Mouse (Mus musculus): Measurements from ENCODE around the gene Tex22. TPM values are rescaled to one million over a fixed set of nuclear protein-coding genes. Genes with fewer than 3 reads are reported as not detected.

Tex22 gene
- total and polyA plus RNA-seq, 3 experiments = 0.21 to 0.27 TPM; not detected in 1

DNA sequence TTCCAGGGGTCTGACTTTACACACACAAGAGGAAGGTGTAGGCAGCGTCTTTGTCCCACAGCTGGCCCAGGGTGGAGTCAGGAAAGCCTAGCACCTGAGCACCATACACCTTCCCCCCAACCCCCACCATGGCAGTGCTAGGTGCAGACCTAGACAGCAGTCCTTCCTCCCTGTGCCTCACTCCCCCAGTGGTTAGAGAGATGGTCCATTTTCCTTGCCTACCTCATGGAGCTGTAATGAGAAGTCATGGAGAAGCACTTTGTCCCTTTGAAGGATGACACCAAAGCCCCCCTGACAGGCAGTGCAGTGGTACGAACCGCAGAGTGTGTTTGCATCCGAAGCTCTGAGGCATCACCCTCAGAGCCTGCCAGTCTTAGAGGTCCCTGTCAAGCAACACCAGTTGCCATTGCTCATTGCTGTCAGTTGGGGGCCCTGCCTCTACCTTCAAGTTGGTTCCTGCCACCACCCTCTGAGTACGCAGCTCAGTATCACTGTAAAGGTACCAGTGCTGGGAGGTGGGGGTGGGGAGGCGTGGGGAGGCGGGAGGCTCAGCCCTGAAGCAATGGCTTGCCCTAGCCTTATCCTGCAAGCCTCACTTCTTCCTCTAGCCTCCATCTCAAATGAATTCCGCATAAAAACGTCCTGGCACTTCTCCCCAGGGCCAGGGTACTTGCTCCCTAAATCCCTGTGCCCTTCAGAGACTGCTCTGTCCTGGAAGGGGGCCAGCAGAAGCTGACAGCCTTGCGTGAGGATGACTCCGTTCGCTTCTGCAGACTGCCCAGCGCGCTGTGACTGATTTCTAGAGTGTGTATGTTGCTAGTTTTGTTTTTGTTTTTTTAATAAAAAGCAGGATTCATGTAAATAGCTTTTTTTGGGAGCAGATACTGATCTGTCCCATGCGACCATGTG, 628 bp upstream of the Tex22 start:
- peak overlapping the region; percentile 83 for H3K27ac ChIP-seq
- no peak for DNase-seq
- no peaks in the 10 kb centered on the region for H3K4me1 ChIP-seq (ENCODE audit: control insufficient read depth, insufficient read depth, low read length)
- H3K9ac ChIP-seq (ENCODE audit: low read depth, low read length) = peak overlapping the region; percentile 33
- H3K36me3 ChIP-seq (ENCODE audit: control insufficient read depth, insufficient read depth, low read length) = no peaks in the 10 kb centered on the region
- H3K79me2 ChIP-seq (replicated peaks; ENCODE audit: control insufficient read depth, insufficient read depth, low read length) = no peaks in the 10 kb centered on the region
- TF ChIP-seq POLR2A (IDR thresholded peaks at IDR 0.05; ENCODE audit: insufficient read depth, low read depth, low read length) (no peak), EP300 (IDR thresholded peaks at IDR 0.05; ENCODE audit: insufficient read depth, low read depth, low read length) (no peak), CTCF (IDR thresholded peaks at IDR 0.05) (no peak)
- WGBS = 14% methylated on average over 15 of the region's 15 CpGs
- intact Hi-C loops (cut with DNase I) = loop anchor here (2.0 to 10.0 kb wide), 2 partner anchors 69 to 199 kb away; no protein-coding TSS in a partner anchor
- H3K4me3 ChIP-seq = peak overlapping the region; percentile 73
- H3K27me3 ChIP-seq (ENCODE audit: control insufficient read depth, insufficient read depth, low read length) = no peaks in the 10 kb centered on the region

- DNase-seq = peak; percentile 87 to 88
- 2% methylated on average over 10 of the region's 10 CpGs for WGBS
- Histone ChIP-seq H3K27me3 (ENCODE audit: control insufficient read depth, insufficient read depth, low read length) (no peaks in the 10 kb centered on the region), H3K4me3 (peak overlapping the region; percentile 73), H3K79me2 (replicated peaks; ENCODE audit: control insufficient read depth, insufficient read depth, low read length) (no peaks in the 10 kb centered on the region), H3K27ac (peak overlapping the region; percentile 83), H3K9ac (ENCODE audit: low read depth, low read length) (peak overlapping the region; percentile 85), H3K36me3 (ENCODE audit: control insufficient read depth, insufficient read depth, low read length) (no peaks in the 10 kb centered on the region), H3K4me1 (ENCODE audit: control insufficient read depth, insufficient read depth, low read length) (no peaks in the 10 kb centered on the region)
- peak; percentile 73; the same call in 1 of the 2 replicates for TF ChIP-seq EP300 (IDR thresholded peaks at IDR 0.05; ENCODE audit: insufficient read depth, low read depth, low read length)
- TF ChIP-seq CTCF (IDR thresholded peaks at IDR 0.05) = no peak; the same call in none of the 2 replicates
- TF ChIP-seq POLR2A (IDR thresholded peaks at IDR 0.05; ENCODE audit: insufficient read depth, low read depth, low read length) = peak; percentile 62
- intact Hi-C loops (cut with DNase I) = loop anchor here (1.0 to 10.0 kb wide), 4 partner anchors 22 to 200 kb away; no protein-coding TSS in a partner anchor
These were observed 757 bp downstream of the Tex22 start for GRCm38 (mm10) chr12:113075063-113075454.

DNA sequence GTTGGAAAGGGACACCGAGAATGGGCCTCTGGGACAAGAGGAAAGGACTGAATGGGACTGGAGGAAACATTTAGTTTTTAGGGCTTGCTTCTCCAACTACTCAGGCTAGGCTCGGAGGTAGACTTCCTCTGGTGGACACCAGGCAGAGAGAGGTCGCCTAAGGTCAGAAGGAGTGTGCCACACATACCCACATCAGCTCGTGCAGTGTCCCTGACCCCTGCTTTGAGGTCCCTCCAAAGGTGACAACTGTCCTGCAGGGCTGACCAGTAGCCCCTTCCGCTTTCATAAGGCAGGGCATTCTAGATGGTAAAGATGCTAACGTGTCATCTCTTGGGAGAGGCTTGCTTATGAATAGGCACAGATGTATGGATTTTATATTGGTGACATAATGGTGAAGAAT, 1.2 kb downstream of the Tex22 start:
- H3K36me3 ChIP-seq (ENCODE audit: control insufficient read depth, insufficient read depth, low read length) = no peaks in the 10 kb centered on the region
- H3K4me3 ChIP-seq = no peak overlapping the region
- no peak for DNase-seq
- WGBS = 54% methylated on average over 6 of the region's 6 CpGs
- TF ChIP-seq CTCF (IDR thresholded peaks at IDR 0.05) (no peak), POLR2A (IDR thresholded peaks at IDR 0.05; ENCODE audit: insufficient read depth, low read depth, low read length) (no peak), EP300 (IDR thresholded peaks at IDR 0.05; ENCODE audit: insufficient read depth, low read depth, low read length) (no peak)
- intact Hi-C loops (cut with DNase I) = loop anchor here (1.0 to 10.0 kb wide), 4 partner anchors 22 to 201 kb away; no protein-coding TSS in a partner anchor
- H3K9ac ChIP-seq (ENCODE audit: low read depth, low read length) = no peak overlapping the region
- no peaks in the 10 kb centered on the region for H3K4me1 ChIP-seq (ENCODE audit: control insufficient read depth, insufficient read depth, low read length)
- no peaks in the 10 kb centered on the region for H3K79me2 ChIP-seq (replicated peaks; ENCODE audit: control insufficient read depth, insufficient read depth, low read length)
- H3K27me3 ChIP-seq (ENCODE audit: control insufficient read depth, insufficient read depth, low read length) = no peaks in the 10 kb centered on the region
- H3K27ac ChIP-seq = peak overlapping the region; percentile 83

- DNase-seq = no peak
- Histone ChIP-seq H3K27me3 (ENCODE audit: control insufficient read depth, insufficient read depth, low read length) (no peaks in the 10 kb centered on the region), H3K79me2 (replicated peaks; ENCODE audit: control insufficient read depth, insufficient read depth, low read length) (no peaks in the 10 kb centered on the region), H3K9ac (ENCODE audit: low read depth, low read length) (no peak overlapping the region), H3K4me3 (no peak overlapping the region), H3K27ac (no peak overlapping the region), H3K4me1 (ENCODE audit: control insufficient read depth, insufficient read depth, low read length) (no peaks in the 10 kb centered on the region), H3K36me3 (ENCODE audit: control insufficient read depth, insufficient read depth, low read length) (no peaks in the 10 kb centered on the region)
- intact Hi-C loops (cut with DNase I) = no loop called here
- TF ChIP-seq EP300 (IDR thresholded peaks at IDR 0.05; ENCODE audit: insufficient read depth, low read depth, low read length) = no peak
- TF ChIP-seq POLR2A (IDR thresholded peaks at IDR 0.05; ENCODE audit: insufficient read depth, low read depth, low read length) = no peak
- TF ChIP-seq CTCF (IDR thresholded peaks at IDR 0.05) = no peak
- WGBS = 68% methylated on average over 3 of the region's 3 CpGs
These were observed 13.0 kb downstream of the Tex22 start for GRCm38 (mm10) chr12:113087276-113087675.

DNA sequence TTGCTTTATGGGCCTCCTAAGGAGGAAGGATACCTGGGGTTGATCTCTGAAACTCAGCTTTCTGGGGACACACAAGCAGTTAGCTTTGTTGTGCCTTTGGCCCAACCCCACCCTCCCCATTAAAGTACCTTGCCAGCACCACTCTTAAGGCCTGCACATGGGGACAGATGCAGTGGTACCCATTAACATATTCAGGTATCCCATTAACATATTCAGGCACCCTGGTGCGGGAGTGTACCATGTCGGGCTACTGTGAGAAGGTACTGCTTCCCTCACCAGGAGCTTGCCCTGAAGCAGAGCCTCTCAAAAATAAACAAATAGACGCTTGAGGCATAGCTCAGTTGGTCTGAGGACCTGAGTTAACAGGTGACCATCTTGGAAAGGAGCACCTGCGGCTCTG, 13.7 kb downstream of the Tex22 start:
- intact Hi-C loops (cut with DNase I) = no loop called here
- DNase-seq = no peak

GRCm38 (mm10) chr12:113089107-113089506, 14.8 kb downstream of the Tex22 start:
- no peak overlapping the region for H3K9ac ChIP-seq (ENCODE audit: low read depth, low read length)
- H3K4me3 ChIP-seq = no peak overlapping the region
- DNase-seq = no peak
- intact Hi-C loops (cut with DNase I) = no loop called here
- H3K36me3 ChIP-seq (ENCODE audit: control insufficient read depth, insufficient read depth, low read length) = no peaks in the 10 kb centered on the region
- no peaks in the 10 kb centered on the region for H3K79me2 ChIP-seq (replicated peaks; ENCODE audit: control insufficient read depth, insufficient read depth, low read length)
- TF ChIP-seq CTCF (IDR thresholded peaks at IDR 0.05) (no peak), EP300 (IDR thresholded peaks at IDR 0.05; ENCODE audit: insufficient read depth, low read depth, low read length) (no peak), POLR2A (IDR thresholded peaks at IDR 0.05; ENCODE audit: insufficient read depth, low read depth, low read length) (no peak)
- 86% methylated on average over 6 of the region's 6 CpGs for WGBS
- H3K27me3 ChIP-seq (ENCODE audit: control insufficient read depth, insufficient read depth, low read length) = no peaks in the 10 kb centered on the region
- H3K4me1 ChIP-seq (ENCODE audit: control insufficient read depth, insufficient read depth, low read length) = no peaks in the 10 kb centered on the region
- no peak overlapping the region for H3K27ac ChIP-seq

More for the DNA sequence above, 13.7 kb downstream of the Tex22 start:
- Histone ChIP-seq H3K4me1 (ENCODE audit: control insufficient read depth, insufficient read depth, low read length) (no peaks in the 10 kb centered on the region), H3K79me2 (replicated peaks; ENCODE audit: control insufficient read depth, insufficient read depth, low read length) (no peaks in the 10 kb centered on the region), H3K36me3 (ENCODE audit: control insufficient read depth, insufficient read depth, low read length) (no peaks in the 10 kb centered on the region), H3K4me3 (no peak overlapping the region), H3K27ac (no peak overlapping the region), H3K9ac (ENCODE audit: low read depth, low read length) (no peak overlapping the region), H3K27me3 (ENCODE audit: control insufficient read depth, insufficient read depth, low read length) (no peaks in the 10 kb centered on the region)
- 72% methylated on average over 4 of the region's 4 CpGs for WGBS
- no peak for TF ChIP-seq EP300 (IDR thresholded peaks at IDR 0.05; ENCODE audit: insufficient read depth, low read depth, low read length)
- no peak for TF ChIP-seq POLR2A (IDR thresholded peaks at IDR 0.05; ENCODE audit: insufficient read depth, low read depth, low read length)

All from heart, adult 2 months (tissue).